Mouse (Mus musculus) CD4-positive, CD25-positive, alpha-beta regulatory T cell, adult 4 months (primary cell): ENCODE measurements around the gene Rpl22. TPM values are rescaled to one million over a fixed set of nuclear protein-coding genes. Genes with fewer than 3 reads are reported as not detected.

ENCODE experiments used
- polyA plus RNA-seq, 2 experiments: library from polyadenylated mRNA; unstranded; fragments of 100-300 nt; shearing (Covaris generic); gene quantifications; one replicate each; pipeline ENCODE4 v1.2.1; 2017

Gene Rpl22
- polyA plus RNA-seq, 2 experiments from 2014 or later = 772 to 1,018 TPM

Other genes starting within 250 kb of the Rpl22 start
- 100 to 1,000 TPM; 125 to 170 TPM for gene Tnfrsf25, start 209.8 kb upstream of the Rpl22 start, polyA plus RNA-seq
- gene Espn, start 173.4 kb upstream of the Rpl22 start, polyA plus RNA-seq = 1 to 10 TPM; 9.5 to 9.9 TPM
- gene Hes2, start 166.9 kb upstream of the Rpl22 start, polyA plus RNA-seq = not detected
- gene Acot7, start 147.6 kb upstream of the Rpl22 start, polyA plus RNA-seq = 100 to 1,000 TPM; 108 to 145 TPM
- gene Gpr153, start 51.5 kb upstream of the Rpl22 start, polyA plus RNA-seq = under 1 TPM in 1 of 2 experiments, not detected in 1; 0.13 TPM
- not detected for gene Hes3, start 34.1 kb upstream of the Rpl22 start, polyA plus RNA-seq
- gene Icmt, start 28.5 kb upstream of the Rpl22 start, polyA plus RNA-seq = 1 to 10 TPM; 3.9 to 8.2 TPM
- gene Rnf207, start 6.7 kb upstream of the Rpl22 start, polyA plus RNA-seq = not detected
- gene Chd5, start 12.9 kb downstream of the Rpl22 start, polyA plus RNA-seq = under 1 TPM in 1 of 2 experiments, not detected in 1; 0.40 TPM
- gene Nphp4, start 151.0 kb downstream of the Rpl22 start, polyA plus RNA-seq = under 1 TPM in 1 of 2 experiments, not detected in 1; 0.30 TPM
- 100 to 1,000 TPM in 1 of 2 experiments, 10 to 100 TPM in 1; 99.7 to 140 TPM for gene Kcnab2, start 152.1 kb downstream of the Rpl22 start, polyA plus RNA-seq